Mouse (Mus musculus) lung, postnatal 0 days (tissue): ENCODE measurements around the gene Wdr62.

Source experiments
- CTCF ChIP-seq: IDR thresholded peaks from 2 replicates; pipeline ENCODE4 v1.5.1; 2016; ENCODE audit warnings: antibody characterized with exemption, mild to moderate bottlenecking
- EP300 ChIP-seq: IDR thresholded peaks from 2 replicates; pipeline ENCODE4 v1.6.1; 2016; ENCODE audit warnings: antibody characterized with exemption, mild to moderate bottlenecking, control low read depth

DNA sequence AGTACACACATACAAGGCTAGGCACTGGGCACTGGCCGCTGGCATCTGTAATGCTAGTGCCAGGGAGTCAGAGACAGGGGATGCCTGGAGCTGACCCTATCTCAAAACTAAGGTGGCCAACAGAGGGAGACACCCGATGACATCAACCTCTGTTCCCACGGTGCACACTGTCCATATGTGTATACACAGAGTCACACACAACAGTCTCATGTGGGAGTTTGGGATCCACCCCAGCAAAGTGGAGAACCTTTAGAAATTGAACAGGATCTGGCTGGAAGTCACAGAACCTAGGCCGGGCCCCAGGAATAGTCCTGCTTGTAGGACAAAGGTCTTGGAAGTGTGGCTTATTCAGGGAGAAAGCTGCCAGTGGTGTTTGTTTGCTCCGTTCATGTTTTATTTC lies 14.1 kb upstream of the Wdr62 start:
- no peak for TF ChIP-seq CTCF
- TF ChIP-seq EP300: no peak
